Mouse (Mus musculus) C2C12 (cell line): ENCODE data around the gene Arhgap23. TPM values are rescaled to one million over a fixed set of nuclear protein-coding genes. Genes with fewer than 3 reads are reported as not detected.

Experiments used
- H3K27me3 ChIP-seq: one replicate; pipeline ENCODE4 v1.6.1; 2011; ENCODE audit not compliant: control insufficient read depth, insufficient read depth, insufficient read length
- H3K36me3 ChIP-seq: one replicate; pipeline ENCODE4 v1.6.1; 2011; ENCODE audit not compliant: control insufficient read depth, insufficient read depth
- H3K4me3 ChIP-seq: one replicate; pipeline ENCODE4 v1.5.1; 2011; ENCODE audit warnings: mild to moderate bottlenecking, control low read depth; ENCODE audit not compliant: poor library complexity, insufficient read depth, severe bottlenecking
- H3K79me2 ChIP-seq: one replicate; pipeline ENCODE4 v1.6.1; 2011; ENCODE audit not compliant: control insufficient read depth, insufficient read depth
- H3K79me3 ChIP-seq: one replicate; pipeline ENCODE4 v1.6.1; 2011; ENCODE audit warnings: low read depth, control low read depth
- H3ac ChIP-seq: one replicate; pipeline ENCODE3; 2011; ENCODE audit warnings: low read depth; ENCODE audit not compliant: control insufficient read depth, insufficient read length
- CEBPB ChIP-seq: IDR thresholded peaks from one replicate; pipeline ENCODE4 v1.6.1; 2011; ENCODE audit warnings: low read depth, mild to moderate bottlenecking, control low read depth, moderate library complexity
- CTCF ChIP-seq: IDR thresholded peaks from one replicate; pipeline ENCODE4 v1.5.1; 2011; ENCODE audit not compliant: control insufficient read depth, insufficient read depth, insufficient read length
- FOSL1 ChIP-seq: IDR thresholded peaks from one replicate; pipeline ENCODE4 v1.8.0; 2011; ENCODE audit warnings: mild to moderate bottlenecking, low read length; ENCODE audit not compliant: poor library complexity, insufficient read depth, severe bottlenecking
- MAX ChIP-seq: IDR thresholded peaks from one replicate; pipeline ENCODE4 v1.6.1; 2011; ENCODE audit warnings: mild to moderate bottlenecking, control low read depth
- MYOD1 ChIP-seq: IDR thresholded peaks from one replicate; pipeline ENCODE4 v1.6.1; 2011; ENCODE audit warnings: low read depth; ENCODE audit not compliant: control insufficient read depth, insufficient read length
- MYOG ChIP-seq: IDR thresholded peaks from one replicate; pipeline ENCODE4 v1.6.1; 2011; ENCODE audit not compliant: control insufficient read depth, insufficient read length; ENCODE audit errors: extremely low read depth
- USF1 ChIP-seq: IDR thresholded peaks from one replicate; pipeline ENCODE4 v1.6.1; 2011; ENCODE audit warnings: low read depth, mild to moderate bottlenecking, control low read depth, moderate library complexity
- polyA plus RNA-seq: library from polyadenylated mRNA; unstranded; fragments of >200 nt; fragmentation: generic; extraction: Trizol; gene quantifications from one replicate; pipeline ENCODE4 v1.2.1, GENCODE M21; 2012; ENCODE audit warnings: missing spikeins

Arhgap23 gene
- polyA plus RNA-seq, 1 experiment, result 23.9 TPM

DNA sequence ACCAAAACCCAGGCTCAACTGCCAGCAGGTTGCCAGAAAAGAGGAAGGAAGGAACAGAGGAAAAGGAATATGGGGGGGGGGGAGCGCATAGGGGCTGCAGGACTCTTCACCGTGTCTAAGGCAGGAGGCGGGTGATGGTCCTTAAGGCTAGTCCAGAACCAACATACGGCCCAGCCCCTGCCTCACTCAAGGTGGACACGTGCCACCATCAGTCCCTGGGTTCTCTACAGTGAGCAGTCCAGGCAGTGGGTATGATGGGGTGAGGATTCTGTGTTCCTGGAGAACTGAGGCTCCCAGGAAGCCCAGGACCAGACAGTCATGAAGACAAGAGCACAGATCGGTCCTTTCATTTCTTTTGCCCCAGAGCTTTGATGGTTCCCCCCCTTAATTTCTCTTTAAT lies 114.7 kb downstream of the Arhgap23 start:
- Histone ChIP-seq H3K79me3 (no peaks in the 10 kb centered on the region), H3ac (no peak overlapping the region), H3K27me3 (peaks cover 43% of the 10 kb centered on the region), H3K79me2 (no peaks in the 10 kb centered on the region), H3K36me3 (no peaks in the 10 kb centered on the region), H3K4me3 (no peak overlapping the region)
- TF ChIP-seq USF1, result no peak
- TF ChIP-seq MYOD1, result no peak
- no peak for TF ChIP-seq FOSL1
- TF ChIP-seq CEBPB, result no peak

DNA sequence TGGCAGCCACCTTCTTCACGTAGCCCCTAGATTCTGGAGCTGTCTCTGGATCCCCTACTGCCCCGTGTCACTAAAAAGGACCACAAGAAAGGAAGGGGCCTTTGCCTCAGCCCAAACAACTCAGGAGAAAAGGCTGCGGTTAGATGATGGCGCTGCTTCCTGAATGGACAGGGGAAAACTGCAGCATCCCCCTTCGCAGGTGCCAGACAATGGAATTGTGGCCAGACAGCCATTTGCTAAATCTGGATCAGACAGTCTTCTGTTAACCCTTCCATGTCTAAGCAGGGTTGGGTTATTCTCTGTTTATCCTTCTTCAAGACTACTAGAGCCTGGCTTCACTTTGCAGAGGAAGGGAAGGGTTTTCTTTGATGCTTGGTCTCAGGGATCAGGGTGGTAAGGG lies 115.6 kb downstream of the Arhgap23 start:
- no peak for TF ChIP-seq CTCF
- TF ChIP-seq MYOG, result no peak
- TF ChIP-seq MYOD1, result no peak
- TF ChIP-seq MAX, result no peak
- no peak for TF ChIP-seq CEBPB
- TF ChIP-seq FOSL1, result no peak
- no peak for TF ChIP-seq USF1
- Histone ChIP-seq H3K79me3 (no peaks in the 10 kb centered on the region), H3K36me3 (no peaks in the 10 kb centered on the region), H3K27me3 (peaks cover 52% of the 10 kb centered on the region), H3K4me3 (no peak overlapping the region), H3ac (no peak overlapping the region), H3K79me2 (no peaks in the 10 kb centered on the region)

GRCm38 (mm10) chr11:97531381-97532260 lies 116.3 kb downstream of the Arhgap23 start:
- peak overlapping the region; percentile 11 for H3K4me3 ChIP-seq
- no peaks in the 10 kb centered on the region for H3K36me3 ChIP-seq
- H3K79me3 ChIP-seq, result no peaks in the 10 kb centered on the region
- TF ChIP-seq USF1, result no peak
- TF ChIP-seq CEBPB, result no peak
- no peak for TF ChIP-seq MYOG
- peak; percentile 60 for TF ChIP-seq MAX
- peak; percentile 99 for TF ChIP-seq CTCF
- TF ChIP-seq MYOD1, result no peak
- H3K27me3 ChIP-seq, result peaks cover 55% of the 10 kb centered on the region
- H3ac ChIP-seq, result peak overlapping the region; percentile 67
- no peaks in the 10 kb centered on the region for H3K79me2 ChIP-seq

GRCm38 (mm10) chr11:97532354-97532753 lies 117.0 kb downstream of the Arhgap23 start:
- H3K4me3 ChIP-seq, result no peak overlapping the region
- peaks cover 62% of the 10 kb centered on the region for H3K27me3 ChIP-seq
- H3ac ChIP-seq, result no peak overlapping the region
- TF ChIP-seq MYOG, result no peak
- TF ChIP-seq MAX, result no peak
- no peak for TF ChIP-seq CTCF
- no peak for TF ChIP-seq MYOD1
- no peak for TF ChIP-seq CEBPB
- no peak for TF ChIP-seq FOSL1
- no peak for TF ChIP-seq USF1
- no peaks in the 10 kb centered on the region for H3K79me3 ChIP-seq
- H3K36me3 ChIP-seq, result no peaks in the 10 kb centered on the region
- no peaks in the 10 kb centered on the region for H3K79me2 ChIP-seq

- Histone ChIP-seq H3K79me2 (no peaks in the 10 kb centered on the region), H3K27me3 (peaks cover 66% of the 10 kb centered on the region), H3K36me3 (no peaks in the 10 kb centered on the region), H3K4me3 (no peak overlapping the region), H3ac (no peak overlapping the region), H3K79me3 (no peaks in the 10 kb centered on the region)
- no peak for TF ChIP-seq CTCF
- TF ChIP-seq MAX, result no peak
- no peak for TF ChIP-seq CEBPB
- no peak for TF ChIP-seq FOSL1
- TF ChIP-seq MYOG, result no peak
These were observed 117.7 kb downstream of the Arhgap23 start for GRCm38 (mm10) chr11:97532950-97533582.

DNA sequence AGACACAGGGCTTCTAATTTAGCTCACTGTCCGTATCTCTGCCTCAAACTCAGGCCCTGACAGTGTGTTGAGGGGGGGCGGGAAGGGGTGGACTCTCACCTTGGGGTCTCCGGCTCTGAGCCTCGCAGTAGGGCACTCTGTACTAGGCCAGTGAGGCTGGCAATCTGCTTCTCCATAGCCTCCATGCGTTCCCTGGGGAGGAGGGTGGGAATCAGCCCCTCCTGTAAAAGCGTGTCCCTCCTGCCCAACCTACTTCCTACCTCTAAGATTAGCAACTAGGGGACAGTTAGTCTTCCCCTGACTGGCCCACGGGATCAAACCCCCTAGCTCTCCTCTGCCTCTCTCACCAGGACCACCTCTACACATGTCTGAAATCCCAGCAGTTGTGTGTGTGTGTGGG lies 118.3 kb downstream of the Arhgap23 start:
- TF ChIP-seq MYOD1, result no peak
- TF ChIP-seq MYOG, result no peak
- no peak for TF ChIP-seq MAX
- no peak for TF ChIP-seq USF1
- no peak for TF ChIP-seq CTCF
- no peak for TF ChIP-seq CEBPB
- no peak for TF ChIP-seq FOSL1
- Histone ChIP-seq H3K4me3 (no peak overlapping the region), H3ac (no peak overlapping the region), H3K79me3 (no peaks in the 10 kb centered on the region), H3K36me3 (no peaks in the 10 kb centered on the region), H3K27me3 (peaks cover 68% of the 10 kb centered on the region), H3K79me2 (no peaks in the 10 kb centered on the region)
